In the genomic region with DNA sequence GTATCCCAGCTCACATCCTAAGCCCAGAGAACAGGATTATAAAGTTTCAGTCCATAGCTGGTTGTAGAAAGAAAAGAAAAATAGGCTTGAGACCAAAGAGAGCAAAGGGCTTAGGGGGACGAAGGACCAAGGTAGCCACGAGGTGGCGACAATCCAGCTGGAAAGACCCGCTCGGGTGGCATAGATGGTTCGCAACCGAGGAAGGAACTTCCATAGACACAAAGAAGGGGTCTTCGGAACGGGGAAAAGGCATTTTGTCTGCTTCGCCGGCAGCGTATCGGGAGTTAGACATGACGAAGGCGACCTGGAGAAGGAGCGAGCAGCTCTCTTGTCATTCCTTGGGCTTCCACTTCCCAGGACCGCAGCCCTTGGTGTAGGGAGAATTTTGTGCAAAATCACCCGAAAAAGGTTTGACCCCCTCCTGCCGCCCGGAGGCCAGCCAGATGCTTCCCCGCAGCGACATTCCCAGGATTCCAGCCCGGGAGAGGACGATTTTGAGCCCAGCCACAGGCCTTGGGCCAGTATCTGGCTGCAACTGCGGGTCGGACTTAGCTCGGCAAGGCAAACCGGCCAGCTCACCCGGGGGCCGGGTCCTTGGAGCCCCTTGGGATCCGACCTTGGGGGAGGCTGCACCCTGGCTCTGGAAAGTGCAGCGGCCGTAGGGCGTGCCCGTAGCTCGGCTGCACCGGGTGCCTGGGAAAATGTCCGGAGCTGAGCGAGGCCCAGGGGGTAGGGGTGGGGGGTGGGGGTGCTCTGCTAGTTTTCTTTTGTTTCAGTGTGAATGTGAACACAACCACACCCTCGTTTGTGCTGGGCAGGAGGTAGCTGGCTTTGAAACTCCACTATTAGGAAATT, we compare ENCODE assay signal across 8 mouse cellular contexts.
A peak's percentile ranks its signal among the peaks of the same experiment; 100 is the strongest.
DNase-seq lines count a peak whose midpoint lies in the region; ATAC-seq and TF ChIP-seq lines count a peak whose summit lies in the region.

No protein-coding gene starts in this region.

- peak overlapping the region; percentile 91 for H3K9ac ChIP-seq in embryonic facial prominence, embryonic 13.5 days
- H3K9ac ChIP-seq in heart, embryonic 11.5 days (ENCODE audit: low read depth, low read length), result peak overlapping the region; percentile 91
- peak overlapping the region; percentile 87 for H3K9ac ChIP-seq in kidney, embryonic 14.5 days (ENCODE audit: low read depth, low read length)
- H3K9ac ChIP-seq in midbrain, postnatal 0 days (replicated peaks; ENCODE audit: low read length, poor library complexity, severe bottlenecking), result peak overlapping the region; percentile 93

- TF ChIP-seq CTCF in midbrain, postnatal 0 days (IDR thresholded peaks at IDR 0.05), result peak; percentile 92

- peak; percentile 59; the same call in 1 of the 2 replicates for ATAC-seq in embryonic facial prominence, embryonic 13.5 days (ENCODE audit: insufficient number of reproducible peaks, insufficient read depth, low FRiP score, low TSS enrichment, low read depth)
- peak; percentile 46 for ATAC-seq in heart, embryonic 11.5 days (replicated peaks; ENCODE audit: insufficient number of reproducible peaks, low FRiP score, low TSS enrichment)
- peak; percentile 68 for ATAC-seq in kidney, embryonic 14.5 days (ENCODE audit: low FRiP score, low TSS enrichment)
- peak; percentile 79 for ATAC-seq in midbrain, postnatal 0 days (ENCODE audit: low FRiP score)

- peak overlapping the region; percentile 63 for H3K4me3 ChIP-seq in embryonic facial prominence, embryonic 13.5 days
- peak overlapping the region; percentile 69 for H3K4me3 ChIP-seq in heart, embryonic 11.5 days (ENCODE audit: low read depth, low read length)
- H3K4me3 ChIP-seq in kidney, embryonic 14.5 days (ENCODE audit: low read length), result peak overlapping the region; percentile 66
- H3K4me3 ChIP-seq in midbrain, postnatal 0 days (ENCODE audit: low read depth, low read length), result peak overlapping the region; percentile 63

- peak; percentile 81 to 82 for DNase-seq in B cell, adult 2 months
- peak; percentile 54 to 59 for DNase-seq in adrenal gland, postnatal 4 days (ENCODE audit: low spot score in 2 of 2)
- DNase-seq in liver, result peak; percentile 74
- peak; percentile 95 for DNase-seq in midbrain, postnatal 0 days (ENCODE audit: low spot score)
- peak; percentile 45 to 60 for DNase-seq in spleen, postnatal 14 days (ENCODE audit: low spot score in 2 of 2)

- no peaks in the 10 kb centered on the region for H3K9me3 ChIP-seq in embryonic facial prominence, embryonic 13.5 days
- H3K9me3 ChIP-seq in heart, embryonic 11.5 days (replicated peaks; ENCODE audit: control insufficient read depth, low read length), result no peaks in the 10 kb centered on the region
- H3K9me3 ChIP-seq in kidney, embryonic 14.5 days (ENCODE audit: control insufficient read depth, low read length), result no peaks in the 10 kb centered on the region
- no peaks in the 10 kb centered on the region for H3K9me3 ChIP-seq in midbrain, postnatal 0 days (ENCODE audit: low read length)

- under 1% methylated on average over 40 of the region's 40 CpGs for WGBS in embryonic facial prominence, embryonic 13.5 days
- under 1% methylated on average over 40 of the region's 40 CpGs for WGBS in heart, embryonic 11.5 days (ENCODE audit: insufficient replicate concordance)
- under 1% methylated on average over 40 of the region's 40 CpGs for WGBS in kidney, embryonic 14.5 days
- under 1% methylated on average over 39 of the region's 40 CpGs for WGBS in midbrain, postnatal 0 days

- H3K36me3 ChIP-seq in embryonic facial prominence, embryonic 13.5 days, result no peaks in the 10 kb centered on the region
- H3K36me3 ChIP-seq in heart, embryonic 11.5 days (ENCODE audit: control insufficient read depth, insufficient read depth, low read length), result no peaks in the 10 kb centered on the region
- no peaks in the 10 kb centered on the region for H3K36me3 ChIP-seq in kidney, embryonic 14.5 days (ENCODE audit: control insufficient read depth, insufficient read depth, low read length)
- no peaks in the 10 kb centered on the region for H3K36me3 ChIP-seq in midbrain, postnatal 0 days (ENCODE audit: insufficient read depth, low read length)

- H3K27me3 ChIP-seq in embryonic facial prominence, embryonic 13.5 days, result no peaks in the 10 kb centered on the region
- no peaks in the 10 kb centered on the region for H3K27me3 ChIP-seq in heart, embryonic 11.5 days (ENCODE audit: control insufficient read depth, insufficient read depth, low read length)
- no peaks in the 10 kb centered on the region for H3K27me3 ChIP-seq in kidney, embryonic 14.5 days (ENCODE audit: control insufficient read depth, insufficient read depth, low read length)
- no peaks in the 10 kb centered on the region for H3K27me3 ChIP-seq in midbrain, postnatal 0 days (ENCODE audit: insufficient read depth, low read length)

- peaks cover 21% of the 10 kb centered on the region; the same call in 1 of the 2 replicates for H3K4me1 ChIP-seq in embryonic facial prominence, embryonic 13.5 days
- no peaks in the 10 kb centered on the region; the same call in 1 of the 2 replicates for H3K4me1 ChIP-seq in heart, embryonic 11.5 days (ENCODE audit: control insufficient read depth, insufficient read depth, low read length)
- H3K4me1 ChIP-seq in kidney, embryonic 14.5 days (ENCODE audit: control insufficient read depth, insufficient read depth, low read length), result no peaks in the 10 kb centered on the region
- H3K4me1 ChIP-seq in midbrain, postnatal 0 days (ENCODE audit: insufficient read depth, low read length), result peaks cover 6% of the 10 kb centered on the region

- H3K4me2 ChIP-seq in embryonic facial prominence, embryonic 13.5 days, result peak overlapping the region; percentile 87
- H3K4me2 ChIP-seq in heart, embryonic 11.5 days, result peak overlapping the region; percentile 94
- H3K4me2 ChIP-seq in kidney, embryonic 14.5 days (replicated peaks; ENCODE audit: low read depth, low read length), result peak overlapping the region; percentile 92
- peak overlapping the region; percentile 94 for H3K4me2 ChIP-seq in midbrain, postnatal 0 days (ENCODE audit: low read depth, low read length, poor library complexity, severe bottlenecking)

- H3K27ac ChIP-seq in embryonic facial prominence, embryonic 13.5 days, result peak overlapping the region; percentile 96
- H3K27ac ChIP-seq in heart, embryonic 11.5 days (ENCODE audit: low read depth, low read length), result peak overlapping the region; percentile 89
- peak overlapping the region; percentile 87 for H3K27ac ChIP-seq in kidney, embryonic 14.5 days (ENCODE audit: low read depth, low read length)
- peak overlapping the region; percentile 96 for H3K27ac ChIP-seq in midbrain, postnatal 0 days (ENCODE audit: low read depth, low read length)

Comparison
In these comparisons a context has a peak if more than half of its experiments do, and no peak if none do; other contexts are left out.
1. Peak in every context shown above with its lines: DNase-seq, ATAC-seq, H3K4me3 ChIP-seq and H3K27ac ChIP-seq.